8 mouse cellular contexts compared by ENCODE assay signal in the genomic region with DNA sequence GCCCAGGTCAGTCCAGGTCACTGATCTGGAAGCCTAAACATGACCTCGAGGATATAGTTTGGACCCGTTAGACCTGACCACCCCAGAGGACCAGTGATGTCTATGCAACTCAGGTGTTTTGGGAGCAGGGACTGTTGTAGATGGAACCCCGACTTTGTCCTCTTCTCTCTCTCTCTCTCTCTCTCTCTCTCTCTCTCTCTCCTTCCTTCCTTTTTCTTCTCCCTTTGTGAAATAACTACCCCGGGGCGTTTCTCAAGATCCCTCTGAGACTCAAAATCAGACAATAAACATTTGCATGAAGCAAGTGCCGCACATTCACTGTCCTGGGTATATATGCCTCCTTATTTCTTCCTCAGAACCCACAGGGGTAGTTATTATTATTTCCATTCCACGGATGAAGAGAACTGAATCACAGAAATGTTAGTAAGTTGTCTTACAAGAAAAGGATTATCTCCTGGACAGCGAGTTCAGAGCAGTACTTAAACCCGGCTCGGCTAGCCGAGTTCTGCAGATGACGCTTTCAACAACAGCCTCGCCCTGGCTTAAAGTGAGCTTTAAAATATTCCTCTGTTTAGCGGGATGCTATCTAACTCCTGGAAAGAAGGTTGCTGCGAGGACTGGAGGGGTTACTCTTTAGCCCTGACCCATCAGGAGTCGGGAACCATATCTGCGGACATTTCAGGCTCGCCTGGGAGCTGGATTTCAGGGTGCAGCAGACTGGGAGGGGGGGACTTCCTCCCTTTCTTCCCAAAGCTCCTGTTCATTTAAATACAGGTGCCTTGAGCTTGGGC. TPM values are rescaled to one million over a fixed set of nuclear protein-coding genes. Genes with fewer than 3 reads are reported as not detected.
DNase-seq lines count a peak whose midpoint lies in the region; ATAC-seq and TF ChIP-seq lines count a peak whose summit lies in the region.

No protein-coding gene starts in this region.

- no peak for ATAC-seq in embryonic facial prominence, embryonic 14.5 days (ENCODE audit: low read depth)
- no peak for ATAC-seq in intestine, postnatal 0 days
- no peak for ATAC-seq in neural tube, embryonic 13.5 days (ENCODE audit: low read depth)
- no peak; the same call in 1 of the 2 replicates for ATAC-seq in megakaryocyte-erythroid progenitor cell, adult 5-6 weeks (replicated peaks; ENCODE audit: low FRiP score, low TSS enrichment, poor library complexity, severe bottlenecking)

- no peaks in the 10 kb centered on the region for H3K36me3 ChIP-seq in embryonic facial prominence, embryonic 14.5 days (ENCODE audit: control insufficient read depth, insufficient read depth, low read length)
- H3K36me3 ChIP-seq in intestine, postnatal 0 days (ENCODE audit: control insufficient read depth, insufficient read depth): no peaks in the 10 kb centered on the region
- no peaks in the 10 kb centered on the region for H3K36me3 ChIP-seq in neural tube, embryonic 13.5 days

- H3K4me2 ChIP-seq in embryonic facial prominence, embryonic 14.5 days (ENCODE audit: low read depth, low read length): peak overlapping the region; percentile 81
- peak overlapping the region; percentile 95 for H3K4me2 ChIP-seq in intestine, postnatal 0 days (replicated peaks; ENCODE audit: low read depth)
- peak overlapping the region; percentile 56 for H3K4me2 ChIP-seq in neural tube, embryonic 13.5 days

- H3K27me3 ChIP-seq in embryonic facial prominence, embryonic 14.5 days (replicated peaks; ENCODE audit: control insufficient read depth, insufficient read depth, low read length): peaks cover 69% of the 10 kb centered on the region
- peaks cover 77% of the 10 kb centered on the region for H3K27me3 ChIP-seq in intestine, postnatal 0 days (replicated peaks; ENCODE audit: control insufficient read depth, insufficient read depth, low read length)
- peaks cover 89% of the 10 kb centered on the region for H3K27me3 ChIP-seq in neural tube, embryonic 13.5 days

- H3K4me1 ChIP-seq in embryonic facial prominence, embryonic 14.5 days (ENCODE audit: control insufficient read depth, insufficient read depth, low read length): peaks cover 18% of the 10 kb centered on the region
- peaks cover 4% of the 10 kb centered on the region; the same call in 1 of the 2 replicates for H3K4me1 ChIP-seq in intestine, postnatal 0 days (replicated peaks; ENCODE audit: control insufficient read depth, insufficient read depth, low read length)
- peaks cover 36% of the 10 kb centered on the region for H3K4me1 ChIP-seq in neural tube, embryonic 13.5 days (replicated peaks)

- peak overlapping the region; percentile 60 for H3K9ac ChIP-seq in embryonic facial prominence, embryonic 14.5 days (ENCODE audit: low read depth, low read length)
- no peak overlapping the region for H3K9ac ChIP-seq in intestine, postnatal 0 days (ENCODE audit: low read depth, low read length)
- H3K9ac ChIP-seq in neural tube, embryonic 13.5 days: peak overlapping the region; percentile 45

- H3K9me3 ChIP-seq in embryonic facial prominence, embryonic 14.5 days (ENCODE audit: control insufficient read depth, low read length): no peaks in the 10 kb centered on the region
- no peaks in the 10 kb centered on the region for H3K9me3 ChIP-seq in intestine, postnatal 0 days (ENCODE audit: control insufficient read depth)
- H3K9me3 ChIP-seq in neural tube, embryonic 13.5 days: no peaks in the 10 kb centered on the region

- peak overlapping the region; percentile 86 for H3K27ac ChIP-seq in left cerebral cortex, adult 2 months
- no peak overlapping the region for H3K27ac ChIP-seq in embryonic facial prominence, embryonic 14.5 days (replicated peaks; ENCODE audit: low read depth, low read length)
- H3K27ac ChIP-seq in intestine, postnatal 0 days (ENCODE audit: low read depth, low read length): no peak overlapping the region
- no peak overlapping the region for H3K27ac ChIP-seq in neural tube, embryonic 13.5 days (replicated peaks)

- H3K4me3 ChIP-seq in left cerebral cortex, adult 2 months: peak overlapping the region; percentile 64
- H3K4me3 ChIP-seq in embryonic facial prominence, embryonic 14.5 days (ENCODE audit: low read depth, low read length): peak overlapping the region; percentile 49
- H3K4me3 ChIP-seq in intestine, postnatal 0 days (ENCODE audit: low read depth, low read length): peak overlapping the region; percentile 59
- H3K4me3 ChIP-seq in neural tube, embryonic 13.5 days: peak overlapping the region; percentile 40

- WGBS in embryonic facial prominence, embryonic 14.5 days: 5% methylated on average over 18 of the region's 18 CpGs
- 7% methylated on average over 18 of the region's 18 CpGs for WGBS in intestine, postnatal 0 days
- WGBS in neural tube, embryonic 13.5 days: 5% methylated on average over 18 of the region's 18 CpGs

- no peak for TF ChIP-seq CTCF in left cerebral cortex, adult 2 months (IDR thresholded peaks at IDR 0.05)
- TF ChIP-seq CTCF in intestine, postnatal 0 days (IDR thresholded peaks at IDR 0.05; ENCODE audit: low read depth): no peak

- no peak for DNase-seq in left cerebral cortex, adult 2 months (ENCODE audit: extremely low spot score in 1 of 2, low spot score in 2 of 2)
- no peak for DNase-seq in left cerebral cortex, adult 11 months (ENCODE audit: low spot score)
- peak; percentile 10 for DNase-seq in embryonic facial prominence, embryonic 14.5 days (ENCODE audit: low spot score)
- DNase-seq in thymus, postnatal 0 days (ENCODE audit: low spot score): no peak
- DNase-seq in spleen, postnatal 4 days (ENCODE audit: low spot score in 2 of 2): no peak

- intact Hi-C loops in left cerebral cortex, adult 2 months (cut with DNase I): no loop called here

RNA-seq across cellular contexts. Expression of a gene that starts 1.7 kb away (rescaled TPM):
- total RNA-seq in left cerebral cortex, adult 2 months (2021): 100 to 1,000 TPM; 174 to 180 TPM
- polyA plus RNA-seq in embryonic facial prominence, embryonic 14.5 days (2014; fragmentation: Nextera tagmentation; extraction: Ambion mirVana): 1.5 TPM in 2 replicates
- polyA plus RNA-seq in intestine, postnatal 0 days (2015; fragmentation: Nextera tagmentation; extraction: Ambion mirVana): 0.20 and 0.48 TPM in 2 replicates
- polyA plus RNA-seq in neural tube, embryonic 13.5 days (2015; fragmentation: Nextera tagmentation; extraction: Ambion mirVana): 0.74 and 0.84 TPM in 2 replicates
- total RNA-seq in megakaryocyte-erythroid progenitor cell, adult 5-6 weeks (2014; fragmentation: Nextera tagmentation): not detected in 2 replicates
- not detected in 2 replicates for total RNA-seq in megakaryocyte-erythroid progenitor cell, adult 5-6 weeks (2017)
- 20.0 and 20.8 TPM in 2 replicates for polyA plus RNA-seq in thymus, postnatal 0 days (2015; fragmentation: Nextera tagmentation; extraction: Ambion mirVana)

RNA-seq across cellular contexts. Expression of a gene that starts 28.8 kb away (rescaled TPM):
- 10 to 100 TPM; 77.3 to 81.0 TPM for total RNA-seq in left cerebral cortex, adult 2 months (2021)
- 115 and 130 TPM in 2 replicates for polyA plus RNA-seq in embryonic facial prominence, embryonic 14.5 days (2014; fragmentation: Nextera tagmentation; extraction: Ambion mirVana)
- 86.8 and 92.0 TPM in 2 replicates for polyA plus RNA-seq in intestine, postnatal 0 days (2015; fragmentation: Nextera tagmentation; extraction: Ambion mirVana)
- polyA plus RNA-seq in neural tube, embryonic 13.5 days (2015; fragmentation: Nextera tagmentation; extraction: Ambion mirVana): 168 and 181 TPM in 2 replicates
- total RNA-seq in megakaryocyte-erythroid progenitor cell, adult 5-6 weeks (2014; fragmentation: Nextera tagmentation): 59.7 and 60.4 TPM in 2 replicates
- total RNA-seq in megakaryocyte-erythroid progenitor cell, adult 5-6 weeks (2017): 23.4 and 35.3 TPM in 2 replicates
- 136 and 154 TPM in 2 replicates for polyA plus RNA-seq in thymus, postnatal 0 days (2015; fragmentation: Nextera tagmentation; extraction: Ambion mirVana)
